Mouse (Mus musculus): ENCODE measurements around the gene Tmem38a. TPM values are rescaled to one million over a fixed set of nuclear protein-coding genes. Genes with fewer than 3 reads are reported as not detected.

Tmem38a gene
- polyA plus RNA-seq, 1 experiment from 2014 or later = 9.7 TPM

GRCm38 (mm10) chr8:72549314-72549892 is 22.5 kb upstream of the Tmem38a start:
- ATAC-seq (replicated peaks; ENCODE audit: low FRiP score) (no peak), DNase-seq (ENCODE audit: low spot score) (no peak)
- Histone ChIP-seq H3K36me3 (ENCODE audit: control insufficient read depth, insufficient read depth, low read length) (peaks cover 2% of the 10 kb centered on the region; the same call in 1 of the 2 replicates), H3K9ac (ENCODE audit: low read length) (peak overlapping the region; percentile 68), H3K4me3 (ENCODE audit: low read depth, low read length) (peak overlapping the region; percentile 94), H3K4me2 (ENCODE audit: low read depth, low read length, severe bottlenecking) (peak overlapping the region; percentile 76), H3K27ac (ENCODE audit: low read depth, low read length) (no peak overlapping the region), H3K9me3 (ENCODE audit: control insufficient read depth, low read length) (no peaks in the 10 kb centered on the region), H3K4me1 (replicated peaks; ENCODE audit: control insufficient read depth, insufficient read depth, low read length) (peaks cover 6% of the 10 kb centered on the region; the same call in 1 of the 2 replicates), H3K27me3 (ENCODE audit: control insufficient read depth, insufficient read depth, low read length) (no peaks in the 10 kb centered on the region)
- WGBS = 27% methylated on average over 5 of the region's 5 CpGs

GRCm38 (mm10) chr8:72555770-72556169 is 16.1 kb upstream of the Tmem38a start:
- WGBS = 39% methylated on average over 4 of the region's 4 CpGs
- Histone ChIP-seq H3K9me3 (ENCODE audit: control insufficient read depth, low read length) (no peaks in the 10 kb centered on the region), H3K27me3 (ENCODE audit: control insufficient read depth, insufficient read depth, low read length) (no peaks in the 10 kb centered on the region), H3K27ac (ENCODE audit: low read depth, low read length) (no peak overlapping the region), H3K4me1 (replicated peaks; ENCODE audit: control insufficient read depth, insufficient read depth, low read length) (no peaks in the 10 kb centered on the region), H3K4me3 (ENCODE audit: low read depth, low read length) (no peak overlapping the region), H3K36me3 (ENCODE audit: control insufficient read depth, insufficient read depth, low read length) (no peaks in the 10 kb centered on the region), H3K4me2 (ENCODE audit: low read depth, low read length, severe bottlenecking) (no peak overlapping the region), H3K9ac (ENCODE audit: low read length) (no peak overlapping the region)
- no peak for ATAC-seq (replicated peaks; ENCODE audit: low FRiP score)
- no peak for DNase-seq (ENCODE audit: low spot score)

GRCm38 (mm10) chr8:72561111-72561689 is 10.7 kb upstream of the Tmem38a start:
- H3K9me3 ChIP-seq (ENCODE audit: control insufficient read depth, low read length) = no peaks in the 10 kb centered on the region
- DNase-seq (ENCODE audit: low spot score) = no peak
- H3K27ac ChIP-seq (ENCODE audit: low read depth, low read length) = no peak overlapping the region
- 94% methylated on average over 1 of the region's 1 CpGs for WGBS
- no peak overlapping the region for H3K4me3 ChIP-seq (ENCODE audit: low read depth, low read length)
- no peaks in the 10 kb centered on the region; the same call in 1 of the 2 replicates for H3K36me3 ChIP-seq (ENCODE audit: control insufficient read depth, insufficient read depth, low read length)
- H3K27me3 ChIP-seq (ENCODE audit: control insufficient read depth, insufficient read depth, low read length) = no peaks in the 10 kb centered on the region
- no peak for ATAC-seq (replicated peaks; ENCODE audit: low FRiP score)
- H3K4me1 ChIP-seq (replicated peaks; ENCODE audit: control insufficient read depth, insufficient read depth, low read length) = no peaks in the 10 kb centered on the region
- H3K9ac ChIP-seq (ENCODE audit: low read length) = no peak overlapping the region
- H3K4me2 ChIP-seq (ENCODE audit: low read depth, low read length, severe bottlenecking) = no peak overlapping the region

GRCm38 (mm10) chr8:72565970-72566369 is 5.9 kb upstream of the Tmem38a start:
- Histone ChIP-seq H3K9ac (ENCODE audit: low read length) (no peak overlapping the region), H3K9me3 (ENCODE audit: control insufficient read depth, low read length) (no peaks in the 10 kb centered on the region), H3K36me3 (ENCODE audit: control insufficient read depth, insufficient read depth, low read length) (no peaks in the 10 kb centered on the region; the same call in 1 of the 2 replicates)

GRCm38 (mm10) chr8:72570633-72571610 is 933 bp upstream of the Tmem38a start, which contains the start of gene Smim7:
Gene Smim7, minus strand, starts transcription at chr8:72571088.
- ATAC-seq (replicated peaks; ENCODE audit: low FRiP score) (peak; percentile 97), DNase-seq (ENCODE audit: low spot score) (peak; percentile 98)
- H3K27me3 ChIP-seq (ENCODE audit: control insufficient read depth, insufficient read depth, low read length) = no peaks in the 10 kb centered on the region
- under 1% methylated on average over 52 of the region's 52 CpGs for WGBS
- H3K27ac ChIP-seq (ENCODE audit: low read depth, low read length) = peak within 1 kb of the TSS; percentile 71
- H3K4me2 ChIP-seq (ENCODE audit: low read depth, low read length, severe bottlenecking) = peak within 1 kb of the TSS; percentile 98
- peaks cover 6% of the 10 kb centered on the region; the same call in 1 of the 2 replicates for H3K4me1 ChIP-seq (replicated peaks; ENCODE audit: control insufficient read depth, insufficient read depth, low read length)
- H3K36me3 ChIP-seq (ENCODE audit: control insufficient read depth, insufficient read depth, low read length) = no peaks in the 10 kb centered on the region; the same call in 1 of the 2 replicates
- H3K4me3 ChIP-seq (ENCODE audit: low read depth, low read length) = peak within 1 kb of the TSS; percentile 55
- H3K9ac ChIP-seq (ENCODE audit: low read length) = peak within 1 kb of the TSS; percentile 77
- no peaks in the 10 kb centered on the region for H3K9me3 ChIP-seq (ENCODE audit: control insufficient read depth, low read length)

More at GRCm38 (mm10) chr8:72565970-72566369, 5.9 kb upstream of the Tmem38a start:
- H3K4me3 ChIP-seq (ENCODE audit: low read depth, low read length) = no peak overlapping the region
- no peak overlapping the region for H3K4me2 ChIP-seq (ENCODE audit: low read depth, low read length, severe bottlenecking)
- ATAC-seq (replicated peaks; ENCODE audit: low FRiP score) = no peak
- no peak overlapping the region for H3K27ac ChIP-seq (ENCODE audit: low read depth, low read length)
- no peaks in the 10 kb centered on the region for H3K27me3 ChIP-seq (ENCODE audit: control insufficient read depth, insufficient read depth, low read length)
- DNase-seq (ENCODE audit: low spot score) = no peak
- peaks cover 3% of the 10 kb centered on the region; the same call in 1 of the 2 replicates for H3K4me1 ChIP-seq (replicated peaks; ENCODE audit: control insufficient read depth, insufficient read depth, low read length)
- WGBS = 93% methylated on average over 2 of the region's 2 CpGs

- Histone ChIP-seq H3K27ac (ENCODE audit: low read depth, low read length) (no peak overlapping the region), H3K4me2 (ENCODE audit: low read depth, low read length, severe bottlenecking) (peak overlapping the region; percentile 98), H3K9me3 (ENCODE audit: control insufficient read depth, low read length) (no peaks in the 10 kb centered on the region), H3K9ac (ENCODE audit: low read length) (peak overlapping the region; percentile 77), H3K4me1 (replicated peaks; ENCODE audit: control insufficient read depth, insufficient read depth, low read length) (peaks cover 6% of the 10 kb centered on the region; the same call in 1 of the 2 replicates), H3K27me3 (ENCODE audit: control insufficient read depth, insufficient read depth, low read length) (no peaks in the 10 kb centered on the region), H3K4me3 (ENCODE audit: low read depth, low read length) (peak overlapping the region; percentile 55), H3K36me3 (ENCODE audit: control insufficient read depth, insufficient read depth, low read length) (no peaks in the 10 kb centered on the region; the same call in 1 of the 2 replicates)
- ATAC-seq (replicated peaks; ENCODE audit: low FRiP score) = no peak
- DNase-seq (ENCODE audit: low spot score) = no peak
- WGBS = 4% methylated on average over 10 of the region's 10 CpGs
Observed at GRCm38 (mm10) chr8:72572507-72572906, 652 bp downstream of the Tmem38a start.

GRCm38 (mm10) chr8:72573450-72573849 is 1.6 kb downstream of the Tmem38a start:
- Histone ChIP-seq H3K9me3 (ENCODE audit: control insufficient read depth, low read length) (no peaks in the 10 kb centered on the region), H3K27ac (ENCODE audit: low read depth, low read length) (no peak overlapping the region), H3K36me3 (ENCODE audit: control insufficient read depth, insufficient read depth, low read length) (no peaks in the 10 kb centered on the region), H3K27me3 (ENCODE audit: control insufficient read depth, insufficient read depth, low read length) (no peaks in the 10 kb centered on the region), H3K9ac (ENCODE audit: low read length) (no peak overlapping the region), H3K4me1 (replicated peaks; ENCODE audit: control insufficient read depth, insufficient read depth, low read length) (peaks cover 6% of the 10 kb centered on the region; the same call in 1 of the 2 replicates), H3K4me3 (ENCODE audit: low read depth, low read length) (no peak overlapping the region), H3K4me2 (ENCODE audit: low read depth, low read length, severe bottlenecking) (no peak overlapping the region)
- ATAC-seq (replicated peaks; ENCODE audit: low FRiP score) = no peak
- WGBS = 88% methylated on average over 6 of the region's 6 CpGs
- no peak for DNase-seq (ENCODE audit: low spot score)

- no peak overlapping the region for H3K9ac ChIP-seq (ENCODE audit: low read length)
- H3K36me3 ChIP-seq (ENCODE audit: control insufficient read depth, insufficient read depth, low read length) = no peaks in the 10 kb centered on the region
- no peak overlapping the region for H3K4me2 ChIP-seq (ENCODE audit: low read depth, low read length, severe bottlenecking)
- WGBS = 95% methylated on average over 6 of the region's 6 CpGs
- no peaks in the 10 kb centered on the region for H3K27me3 ChIP-seq (ENCODE audit: control insufficient read depth, insufficient read depth, low read length)
- no peak overlapping the region for H3K27ac ChIP-seq (ENCODE audit: low read depth, low read length)
- ATAC-seq (replicated peaks; ENCODE audit: low FRiP score) (no peak), DNase-seq (ENCODE audit: low spot score) (no peak)
- peaks cover 3% of the 10 kb centered on the region; the same call in 1 of the 2 replicates for H3K4me1 ChIP-seq (replicated peaks; ENCODE audit: control insufficient read depth, insufficient read depth, low read length)
- H3K4me3 ChIP-seq (ENCODE audit: low read depth, low read length) = no peak overlapping the region
- no peaks in the 10 kb centered on the region for H3K9me3 ChIP-seq (ENCODE audit: control insufficient read depth, low read length)
Observed at GRCm38 (mm10) chr8:72575915-72576314, 4.1 kb downstream of the Tmem38a start.

Data from forebrain, embryonic 11.5 days (tissue).